Mouse (Mus musculus) olfactory bulb, adult 2 months (tissue): Measurements from ENCODE around the gene BB287469.
"Not testable (repeated sequence)": the region's sequence is repeated elsewhere in the genome, so short reads cannot be mapped to it uniquely, and the experiment has no call there.

Experiments used
- CTCF ChIP-seq: fragments of 200-500 bp; IDR thresholded peaks from 2 replicates; pipeline ENCODE4 v1.5.1; 2012; ENCODE audit warnings: low read depth, mild to moderate bottlenecking, low read length, moderate library complexity; ENCODE audit not compliant: insufficient read depth
- POLR2A ChIP-seq: fragments of 200-500 bp; IDR thresholded peaks from 2 replicates; pipeline ENCODE4 v1.6.1; 2012; ENCODE audit warnings: mild to moderate bottlenecking, low read depth, low read length, moderate library complexity; ENCODE audit not compliant: insufficient read depth

GRCm38 (mm10) chr12:87861740-87862692 is 45.6 kb downstream of the BB287469 start:
- not testable (repeated sequence) for TF ChIP-seq CTCF, POLR2A
